Mouse (Mus musculus) embryonic facial prominence, embryonic 11.5 days (tissue): ENCODE results near the gene Mtor. TPM values are rescaled to one million over a fixed set of nuclear protein-coding genes. Genes with fewer than 3 reads are reported as not detected.
A peak's percentile ranks its signal among the peaks of the same experiment; 100 is the strongest.

Source experiments
- ATAC-seq: fragments of 200-750 bp; cut with Nextera tagmentation; replicated peaks from 2 replicates; pipeline ENCODE4 v1.8.0; 2017; ENCODE audit warnings: low read depth; ENCODE audit not compliant: insufficient number of reproducible peaks, low FRiP score, low TSS enrichment
- DNase-seq: peaks from one replicate; pipeline ENCODE4 v3.0.0-alpha.2; 2015; ENCODE audit warnings: low spot score
- H3K27ac ChIP-seq: fragments of 300-500 bp; sonication (generic); replicated peaks from 2 replicates; pipeline ENCODE4 v1.5.1; 2014; ENCODE audit warnings: mild to moderate bottlenecking, low read depth, low read length, control low read depth
- H3K27me3 ChIP-seq: fragments of 300-500 bp; sonication (generic); 2 replicates; pipeline ENCODE4 v1.6.1; 2014; ENCODE audit warnings: mild to moderate bottlenecking, low read length, moderate library complexity, mixed read lengths; ENCODE audit not compliant: control insufficient read depth, insufficient read depth
- H3K36me3 ChIP-seq: fragments of 300-500 bp; sonication (generic); replicated peaks from 2 replicates; pipeline ENCODE4 v1.6.1; 2014; ENCODE audit warnings: low read depth, mild to moderate bottlenecking, low read length, moderate library complexity, mixed read lengths; ENCODE audit not compliant: control insufficient read depth, insufficient read depth
- H3K4me1 ChIP-seq: fragments of 300-500 bp; sonication (generic); 2 replicates; pipeline ENCODE4 v1.6.1; 2014; ENCODE audit warnings: low read length, mixed read lengths; ENCODE audit not compliant: control insufficient read depth, insufficient read depth
- H3K4me2 ChIP-seq: fragments of 300-500 bp; sonication (generic); 2 replicates; pipeline ENCODE4 v1.6.1; 2014; ENCODE audit warnings: low read depth, mild to moderate bottlenecking, control low read depth, low read length, moderate library complexity
- H3K4me3 ChIP-seq: fragments of 300-500 bp; sonication (generic); 2 replicates; pipeline ENCODE4 v1.5.1; 2014; ENCODE audit warnings: low read depth, low read length, control low read depth
- H3K9ac ChIP-seq: fragments of 300-500 bp; sonication (generic); replicated peaks from 2 replicates; pipeline ENCODE4 v1.6.1; 2014; ENCODE audit warnings: mild to moderate bottlenecking, control low read depth, low read length
- H3K9me3 ChIP-seq: fragments of 300-500 bp; sonication (generic); replicated peaks from 2 replicates; pipeline ENCODE4 v1.6.1; 2016; ENCODE audit warnings: mild to moderate bottlenecking, low read length, inconsistent platforms, mixed read lengths; ENCODE audit not compliant: control insufficient read depth
- WGBS: fragments of 180-500 bp; shearing (Covaris S2); extraction: QIAGEN DNeasy Blood & Tissue Kit; methylation state at CpG from one replicate; pipeline ENCODE4 v1.1.7; 2014; 5-methylcytosine and 5-hydroxymethylcytosine counted together
- polyA plus RNA-seq: library from polyadenylated mRNA; unstranded; fragments of >200 nt; fragmentation: Nextera tagmentation; extraction: Ambion mirVana; gene quantifications from 2 replicates; pipeline ENCODE4 v1.2.1, GENCODE M21; 2014

The Mtor gene
- polyA plus RNA-seq, 1 experiment from 2014 or later, result 22.5 TPM

- Histone ChIP-seq H3K4me1 (no peaks in the 10 kb centered on the region), H3K9ac (no peak overlapping the region), H3K36me3 (peaks cover 10% of the 10 kb centered on the region), H3K27ac (no peak overlapping the region), H3K9me3 (no peaks in the 10 kb centered on the region), H3K4me3 (no peak overlapping the region), H3K27me3 (no peaks in the 10 kb centered on the region), H3K4me2 (no peak overlapping the region)
- DNase-seq (no peak), ATAC-seq (no peak)
- WGBS, result 62% methylated on average over 2 of the region's 2 CpGs
Measured at GRCm38 (mm10) chr4:148481557-148482168, 33.3 kb downstream of the Mtor start.

GRCm38 (mm10) chr4:148484511-148484910 is 36.1 kb downstream of the Mtor start:
- no peak for ATAC-seq
- WGBS, result 94% methylated on average over 12 of the region's 12 CpGs

GRCm38 (mm10) chr4:148487841-148488240 is 39.4 kb downstream of the Mtor start:
- 88% methylated on average over 2 of the region's 2 CpGs for WGBS
- no peaks in the 10 kb centered on the region for H3K27me3 ChIP-seq
- peaks cover 14% of the 10 kb centered on the region for H3K36me3 ChIP-seq
- no peak overlapping the region for H3K9ac ChIP-seq
- ATAC-seq, result no peak
- no peak overlapping the region for H3K4me2 ChIP-seq
- H3K9me3 ChIP-seq, result no peaks in the 10 kb centered on the region
- H3K4me3 ChIP-seq, result no peak overlapping the region
- H3K27ac ChIP-seq, result no peak overlapping the region
- H3K4me1 ChIP-seq, result no peaks in the 10 kb centered on the region
- no peak for DNase-seq

More at GRCm38 (mm10) chr4:148484511-148484910, 36.1 kb downstream of the Mtor start:
- no peak overlapping the region for H3K27ac ChIP-seq
- no peaks in the 10 kb centered on the region for H3K27me3 ChIP-seq
- DNase-seq, result no peak
- peaks cover 10% of the 10 kb centered on the region for H3K36me3 ChIP-seq
- no peak overlapping the region for H3K4me3 ChIP-seq
- no peaks in the 10 kb centered on the region for H3K4me1 ChIP-seq
- H3K4me2 ChIP-seq, result no peak overlapping the region
- no peaks in the 10 kb centered on the region for H3K9me3 ChIP-seq
- no peak overlapping the region for H3K9ac ChIP-seq

GRCm38 (mm10) chr4:148490502-148490901 is 42.1 kb downstream of the Mtor start:
- Histone ChIP-seq H3K9ac (no peak overlapping the region), H3K9me3 (no peaks in the 10 kb centered on the region), H3K27ac (no peak overlapping the region), H3K4me3 (no peak overlapping the region), H3K4me2 (no peak overlapping the region), H3K4me1 (no peaks in the 10 kb centered on the region), H3K27me3 (no peaks in the 10 kb centered on the region), H3K36me3 (peaks cover 8% of the 10 kb centered on the region)
- DNase-seq (no peak), ATAC-seq (no peak)
- 93% methylated on average over 6 of the region's 6 CpGs for WGBS

GRCm38 (mm10) chr4:148491448-148491847 is 43.0 kb downstream of the Mtor start:
- H3K9me3 ChIP-seq, result no peaks in the 10 kb centered on the region
- DNase-seq (no peak), ATAC-seq (no peak)
- no peak overlapping the region for H3K4me2 ChIP-seq
- H3K4me1 ChIP-seq, result no peaks in the 10 kb centered on the region
- H3K27me3 ChIP-seq, result no peaks in the 10 kb centered on the region
- H3K9ac ChIP-seq, result no peak overlapping the region
- no peak overlapping the region for H3K27ac ChIP-seq
- no peak overlapping the region for H3K4me3 ChIP-seq
- 87% methylated on average over 7 of the region's 7 CpGs for WGBS
- H3K36me3 ChIP-seq, result peaks cover 6% of the 10 kb centered on the region; the same call in 1 of the 2 replicates

GRCm38 (mm10) chr4:148495160-148495559 is 46.7 kb downstream of the Mtor start:
- 92% methylated on average over 6 of the region's 6 CpGs for WGBS
- peaks cover 6% of the 10 kb centered on the region for H3K36me3 ChIP-seq
- no peak for ATAC-seq

GRCm38 (mm10) chr4:148495874-148496689 is 47.7 kb downstream of the Mtor start:
- H3K9me3 ChIP-seq, result no peaks in the 10 kb centered on the region
- peak; percentile 11 for DNase-seq
- ATAC-seq, result no peak
- no peak overlapping the region for H3K4me2 ChIP-seq
- no peak overlapping the region for H3K27ac ChIP-seq
- no peaks in the 10 kb centered on the region for H3K4me1 ChIP-seq
- H3K9ac ChIP-seq, result no peak overlapping the region
- no peaks in the 10 kb centered on the region for H3K27me3 ChIP-seq
- no peak overlapping the region for H3K4me3 ChIP-seq
- WGBS, result 85% methylated on average over 25 of the region's 25 CpGs
- H3K36me3 ChIP-seq, result peaks cover 3% of the 10 kb centered on the region; the same call in 1 of the 2 replicates

More at GRCm38 (mm10) chr4:148495160-148495559, 46.7 kb downstream of the Mtor start:
- Histone ChIP-seq H3K9me3 (no peaks in the 10 kb centered on the region), H3K9ac (no peak overlapping the region), H3K27me3 (no peaks in the 10 kb centered on the region), H3K27ac (no peak overlapping the region), H3K4me1 (no peaks in the 10 kb centered on the region), H3K4me3 (no peak overlapping the region), H3K4me2 (no peak overlapping the region)
- no peak for DNase-seq

- Histone ChIP-seq H3K27me3 (no peaks in the 10 kb centered on the region), H3K9me3 (no peaks in the 10 kb centered on the region), H3K9ac (no peak within 1 kb of the TSS), H3K4me2 (no peak within 1 kb of the TSS), H3K36me3 (no peaks in the 10 kb centered on the region; the same call in 1 of the 2 replicates), H3K4me3 (no peak within 1 kb of the TSS), H3K27ac (no peak within 1 kb of the TSS), H3K4me1 (no peaks in the 10 kb centered on the region)
- WGBS, result 62% methylated on average over 4 of the region's 4 CpGs
- DNase-seq (no peak), ATAC-seq (no peak)
Measured at GRCm38 (mm10) chr4:148500410-148500867, 52.0 kb downstream of the Mtor start, which contains the start of gene Angptl7. TSS of gene Angptl7 (minus strand) at chr4:148500460.
